Mouse (Mus musculus) brain, embryonic 14.5 days (tissue): Measurements from ENCODE around the gene Gm11639. TPM values are rescaled to one million over a fixed set of nuclear protein-coding genes. Genes with fewer than 3 reads are reported as not detected.

ENCODE experiments used
- DNase-seq: peaks from one replicate; pipeline ENCODE4 v3.0.0-alpha.2; 2011; ENCODE audit warnings: low read depth
- CTCF ChIP-seq: fragments of 200-500 bp; IDR thresholded peaks from 2 replicates; pipeline ENCODE4 v1.5.1; 2012; ENCODE audit warnings: inconsistent platforms, mild to moderate bottlenecking, moderate library complexity, borderline replicate concordance; ENCODE audit not compliant: insufficient read depth, insufficient read length; ENCODE audit errors: extremely low read depth
- POLR2A ChIP-seq: fragments of 200-500 bp; IDR thresholded peaks from 2 replicates; pipeline ENCODE4 v1.6.1; 2012; ENCODE audit warnings: mild to moderate bottlenecking, inconsistent platforms, borderline replicate concordance; ENCODE audit not compliant: poor library complexity, insufficient read depth, insufficient read length, severe bottlenecking; ENCODE audit errors: extremely low read depth
- polyA plus RNA-seq: library from polyadenylated mRNA; depleted of rRNA; stranded (reverse); fragments of >200 nt; gene quantifications from 2 replicates; pipeline ENCODE4 v1.2.3, GENCODE M21; 2012; rRNA removed

The Gm11639 gene
- polyA plus RNA-seq: under 0.01 and 0.10 TPM in 2 replicates

DNA sequence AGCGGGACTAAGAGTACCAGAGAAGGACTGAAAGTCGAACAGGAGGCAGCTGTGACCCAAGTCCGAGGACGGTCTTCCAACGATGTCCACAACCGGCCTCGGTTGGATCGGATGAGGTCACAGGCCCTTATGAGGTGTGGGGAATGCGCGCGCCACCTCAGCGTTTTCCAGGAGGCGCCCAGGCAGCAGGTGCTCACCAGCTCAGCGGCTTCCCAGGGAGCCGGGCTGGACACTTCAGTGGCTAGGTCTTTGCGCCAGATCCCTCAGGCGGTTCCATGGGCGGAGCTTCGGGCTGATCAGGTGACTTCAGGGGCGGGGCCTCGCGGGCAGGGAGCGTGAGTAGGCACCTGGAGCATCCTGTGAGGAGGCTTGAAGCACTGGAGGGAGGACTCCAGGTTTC, at the start of gene Gm11639:
Gene Gm11639 (plus strand): TSS at position 160 of the 400 bp plus-strand sequence.
- DNase-seq: no peak
- TF ChIP-seq CTCF: no peak
- no peak for TF ChIP-seq POLR2A

DNA sequence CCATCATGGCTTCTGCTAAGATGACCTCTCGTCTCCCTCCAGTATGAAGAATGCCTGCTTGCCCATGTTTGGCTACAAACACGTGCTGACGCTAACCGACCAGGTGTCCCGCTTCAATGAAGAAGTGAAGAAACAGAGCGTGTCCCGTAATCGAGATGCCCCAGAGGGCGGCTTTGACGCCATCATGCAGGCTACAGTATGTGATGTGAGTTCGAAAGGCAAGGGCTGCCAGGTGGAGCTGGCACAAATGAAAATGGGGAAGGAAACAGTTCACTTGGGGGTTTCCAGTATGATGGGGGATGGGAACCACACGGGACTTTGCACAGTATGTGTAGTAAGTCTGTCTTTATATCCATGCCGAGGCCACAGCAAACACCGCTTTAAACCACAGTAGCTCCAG, 48.5 kb upstream of the Gm11639 start:
- TF ChIP-seq CTCF: no peak
- TF ChIP-seq POLR2A: no peak
- DNase-seq: no peak

DNA sequence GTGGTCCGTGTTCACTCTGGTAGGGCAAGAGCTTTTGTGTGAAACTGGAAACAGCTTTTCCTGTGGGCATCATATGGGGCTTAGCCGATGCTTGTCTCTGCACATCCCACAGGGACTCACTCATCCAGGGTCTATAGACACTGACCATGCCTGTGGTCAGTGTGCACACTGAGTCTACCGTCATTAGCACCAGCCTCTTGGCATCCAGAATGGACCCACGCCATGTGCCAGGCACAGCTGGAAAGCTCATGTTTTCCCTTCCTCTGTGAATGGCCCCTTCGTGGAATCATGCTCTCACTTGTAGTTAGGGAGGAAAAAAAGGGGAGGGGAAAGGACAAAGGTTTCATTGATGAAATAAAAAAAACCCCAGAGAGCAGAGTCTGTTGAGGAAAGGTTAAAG, 47.5 kb upstream of the Gm11639 start:
- DNase-seq: no peak
- TF ChIP-seq CTCF (no peak), POLR2A (no peak)

DNA sequence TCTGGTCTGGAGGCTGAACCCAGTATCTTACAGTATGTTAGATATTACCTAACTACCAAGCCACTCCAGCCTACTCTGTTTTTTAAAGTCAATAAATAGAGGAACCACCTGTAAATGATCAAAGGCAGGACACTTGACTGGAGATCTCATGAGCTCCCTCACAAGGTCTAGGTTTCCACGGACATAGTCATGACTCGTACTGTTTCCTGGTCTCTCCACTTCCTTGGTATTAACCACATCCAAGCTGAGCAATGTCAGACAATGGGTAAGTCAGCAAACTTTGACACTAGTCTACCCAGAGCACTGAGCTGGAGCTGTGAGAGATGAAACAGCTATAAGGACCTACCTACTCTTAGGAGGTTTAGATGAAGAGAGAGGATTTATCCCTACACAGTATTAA, 46.6 kb upstream of the Gm11639 start:
- DNase-seq: no peak
- TF ChIP-seq POLR2A (no peak), CTCF (no peak)

DNA sequence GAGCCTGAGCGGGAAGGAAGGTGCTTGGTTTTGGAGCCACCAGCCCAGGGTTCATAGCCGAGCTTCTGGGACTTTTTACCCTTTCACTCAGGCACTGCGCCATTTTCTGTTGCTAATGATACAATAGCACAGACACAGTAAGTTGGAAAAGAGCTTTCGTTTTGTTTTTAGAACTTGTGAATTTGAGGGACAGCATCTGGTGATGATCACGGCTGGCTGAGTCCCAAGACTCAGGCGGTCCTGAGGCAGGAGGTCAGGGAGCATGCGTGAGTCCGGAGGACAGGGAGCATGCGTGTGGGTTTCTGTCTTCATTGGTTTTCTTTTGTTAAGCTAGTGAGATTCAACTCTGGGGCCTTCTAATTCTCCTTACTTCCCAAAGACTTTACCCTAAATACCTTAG, 45.9 kb upstream of the Gm11639 start:
- DNase-seq: no peak
- no peak for TF ChIP-seq CTCF
- no peak for TF ChIP-seq POLR2A

DNA sequence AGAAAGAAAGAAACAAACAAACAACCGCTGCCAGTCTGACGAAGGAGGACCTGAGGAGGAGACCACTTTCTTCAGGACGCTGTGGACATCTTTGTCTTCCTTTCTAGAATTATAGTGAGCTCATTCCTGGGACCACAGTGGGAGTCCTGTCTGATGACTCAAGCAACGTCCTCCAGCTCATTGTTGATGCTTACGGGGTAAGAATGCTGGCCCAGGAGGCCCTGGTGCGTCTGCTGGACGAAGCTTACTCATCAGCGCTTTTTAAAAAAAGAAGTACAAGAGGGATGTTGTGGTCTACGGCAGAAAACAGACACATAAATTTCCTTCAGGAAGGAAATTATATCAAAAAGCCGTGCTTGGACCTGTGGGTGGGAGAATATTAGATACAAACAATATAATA, 44.6 kb upstream of the Gm11639 start:
- TF ChIP-seq POLR2A (no peak), CTCF (no peak)
- DNase-seq: no peak

DNA sequence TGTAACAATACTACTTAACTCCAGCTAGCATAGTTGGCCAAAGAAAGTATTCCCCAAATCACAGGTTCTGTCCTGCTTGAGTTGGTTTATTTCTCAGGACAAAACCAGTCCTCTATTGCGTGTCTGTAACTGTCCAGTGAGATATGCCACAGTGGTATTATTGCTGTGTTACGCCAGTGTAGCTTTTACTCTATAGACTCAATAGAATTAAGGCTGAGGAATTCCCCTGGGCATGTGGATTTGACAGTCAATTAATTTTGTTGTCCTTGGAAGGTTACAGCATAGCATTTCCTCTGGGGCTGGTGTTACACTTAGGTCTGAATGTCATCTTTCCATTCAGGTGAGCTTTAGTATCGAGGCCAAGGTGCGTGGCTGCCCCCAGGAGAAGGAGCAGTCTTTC, 42.3 kb upstream of the Gm11639 start:
- DNase-seq: no peak
- TF ChIP-seq CTCF (no peak), POLR2A (no peak)

DNA sequence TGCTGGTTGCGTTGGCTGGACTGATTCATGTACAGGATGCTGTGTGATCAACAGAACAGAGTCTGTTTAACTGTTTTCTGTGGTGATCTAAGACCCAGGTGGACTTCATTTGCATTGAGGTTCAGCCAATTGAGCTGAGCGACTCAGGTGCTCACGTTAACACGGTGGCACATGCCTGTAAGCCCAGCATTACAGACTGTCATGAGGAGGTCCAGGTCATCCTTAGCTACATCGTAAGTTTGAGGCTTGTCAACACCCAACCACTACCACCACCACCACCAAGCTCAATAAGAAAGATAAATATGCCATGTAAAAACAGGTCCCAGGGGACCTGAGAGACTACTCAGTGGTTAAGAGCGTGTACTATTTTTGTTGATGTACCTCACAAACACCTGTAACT, 40.1 kb upstream of the Gm11639 start:
- TF ChIP-seq CTCF (no peak), POLR2A (no peak)
- DNase-seq: no peak

DNA sequence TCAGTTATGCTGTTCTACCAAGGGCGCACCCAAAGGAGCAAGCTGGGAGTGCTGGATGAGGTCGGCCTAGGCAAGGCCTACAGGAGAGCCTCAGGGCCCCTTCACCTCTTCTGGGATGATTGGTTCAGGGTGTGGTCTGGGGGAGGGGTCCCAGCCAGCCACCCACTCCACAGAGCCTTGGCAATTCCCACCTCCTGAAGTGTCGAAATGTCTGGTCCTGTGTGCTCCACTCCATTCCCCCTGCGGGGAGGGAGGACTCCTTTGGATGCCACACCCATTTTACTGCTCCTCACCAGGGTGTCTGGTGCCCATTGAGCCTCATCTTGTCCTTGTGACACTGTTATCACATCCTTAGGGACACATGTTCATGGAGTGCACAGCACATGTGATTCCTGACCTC, 39.3 kb upstream of the Gm11639 start:
- TF ChIP-seq POLR2A (no peak), CTCF (no peak)
- DNase-seq: no peak

DNA sequence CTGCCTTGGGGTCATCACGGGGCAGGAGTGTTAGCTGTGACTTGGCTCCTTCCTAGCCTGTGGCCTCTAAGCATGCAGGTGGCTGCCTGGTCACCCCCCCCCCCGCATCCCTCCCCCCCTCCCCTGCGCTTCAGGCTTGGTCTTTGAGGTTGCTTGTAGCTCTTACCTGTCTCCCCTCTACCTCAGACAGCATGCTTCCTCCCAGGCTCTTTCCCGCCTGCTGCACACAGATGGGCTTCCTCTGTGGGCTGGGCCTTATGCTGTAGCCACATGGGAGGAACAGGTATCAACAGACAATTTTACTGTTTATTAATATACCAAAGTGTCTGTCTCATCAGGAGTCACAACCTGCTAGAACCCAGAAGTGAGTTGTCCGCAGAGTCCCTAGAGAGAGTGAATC, 38.9 kb upstream of the Gm11639 start:
- TF ChIP-seq POLR2A: no peak
- no peak for TF ChIP-seq CTCF
- DNase-seq: no peak

DNA sequence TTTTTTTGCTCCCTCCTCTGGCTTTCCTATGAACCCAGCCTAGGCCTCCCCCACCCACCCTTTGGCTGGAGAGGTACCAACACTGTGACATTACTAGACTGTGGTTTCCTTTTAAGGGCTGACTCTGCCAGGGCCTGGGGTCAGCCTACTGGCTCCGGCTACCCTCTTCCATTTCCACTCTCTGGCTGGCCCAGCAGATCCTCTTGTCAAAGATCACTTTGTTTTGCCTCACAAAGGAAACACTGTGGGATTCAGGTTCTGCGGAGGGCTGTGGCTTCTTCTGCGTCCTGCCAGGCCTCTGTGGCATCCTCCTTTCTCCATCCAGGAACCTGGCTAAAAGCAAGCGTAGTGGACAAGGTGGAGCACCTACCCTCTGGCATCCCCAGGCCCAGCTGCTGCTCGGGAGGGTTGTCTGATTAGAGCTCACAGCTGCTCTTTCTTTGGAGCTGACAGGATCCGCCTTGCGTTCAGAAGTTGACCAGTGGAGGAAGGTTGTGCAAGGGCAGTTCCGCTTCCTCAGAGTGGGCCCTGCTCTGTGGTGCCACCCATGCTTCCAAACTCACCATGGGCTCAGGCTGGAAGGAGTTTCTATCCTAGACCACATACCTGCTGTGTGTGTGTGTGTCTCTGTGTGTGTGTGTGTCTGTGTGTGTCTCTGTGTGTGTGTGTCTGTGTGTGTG, 38.2 kb upstream of the Gm11639 start:
- TF ChIP-seq CTCF: no peak
- no peak for TF ChIP-seq POLR2A
- DNase-seq: no peak

DNA sequence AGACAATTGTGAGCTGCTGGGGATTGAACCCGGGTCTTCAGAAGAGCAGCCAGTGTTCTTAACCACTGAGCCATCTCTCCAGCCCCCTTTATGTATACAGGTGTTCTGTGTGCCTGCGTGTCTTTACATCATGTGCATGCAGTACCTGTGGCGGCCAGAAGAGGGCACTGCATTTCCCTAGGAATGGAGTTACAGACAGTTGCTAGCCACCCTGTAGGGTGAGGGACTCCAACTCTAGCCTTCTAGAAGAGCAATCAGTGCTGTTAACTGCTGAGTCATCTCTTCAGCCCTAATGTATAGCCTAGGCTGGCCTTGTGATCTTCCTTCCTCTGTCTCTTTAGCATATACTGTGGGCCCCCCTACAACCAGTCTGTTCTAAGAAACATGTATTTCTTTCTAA, 36.9 kb upstream of the Gm11639 start:
- TF ChIP-seq POLR2A (no peak), CTCF (peak; percentile 61; the same call in 1 of the 2 replicates)
- no peak for DNase-seq
